Mouse (Mus musculus) embryo, embryonic 10 days (tissue): ENCODE measurements at regions not wholly inside any gene's neighbourhood (a gene's known extent, or its start where the extent isn't known, plus 50 kb on each side); places are given as distances from the start of the nearest gene placed in this dataset.

Source experiments
- DNase-seq: peaks from one replicate; pipeline ENCODE4 v3.0.0-alpha.2; 2015; ENCODE audit warnings: low spot score

DNA sequence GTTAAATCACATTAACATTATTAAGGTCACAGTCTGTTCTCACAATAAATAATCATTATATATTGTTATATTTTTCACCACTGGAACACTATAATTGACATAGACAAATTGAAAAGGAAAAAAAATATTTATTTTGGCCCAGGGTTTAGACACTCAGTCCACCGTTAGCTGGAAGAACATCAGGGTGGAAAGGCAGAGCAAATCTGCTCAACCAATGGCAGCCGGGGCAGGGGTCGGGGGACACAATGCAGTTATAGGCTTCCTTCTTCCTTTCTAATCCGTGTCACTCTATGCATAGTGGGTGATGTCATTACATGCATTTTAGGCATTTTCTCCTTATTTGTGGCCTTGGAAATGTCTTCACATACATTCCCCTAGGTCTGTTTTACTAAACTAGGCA is 552.8 kb upstream of the Tenm3 start:
- no peak for DNase-seq

GRCm38 (mm10) chr8:49395029-49395428 is 551.3 kb upstream of the Tenm3 start:
- no peak for DNase-seq

- DNase-seq: no peak
These were observed 545.8 kb upstream of the Tenm3 start for GRCm38 (mm10) chr8:49389525-49389924.

DNA sequence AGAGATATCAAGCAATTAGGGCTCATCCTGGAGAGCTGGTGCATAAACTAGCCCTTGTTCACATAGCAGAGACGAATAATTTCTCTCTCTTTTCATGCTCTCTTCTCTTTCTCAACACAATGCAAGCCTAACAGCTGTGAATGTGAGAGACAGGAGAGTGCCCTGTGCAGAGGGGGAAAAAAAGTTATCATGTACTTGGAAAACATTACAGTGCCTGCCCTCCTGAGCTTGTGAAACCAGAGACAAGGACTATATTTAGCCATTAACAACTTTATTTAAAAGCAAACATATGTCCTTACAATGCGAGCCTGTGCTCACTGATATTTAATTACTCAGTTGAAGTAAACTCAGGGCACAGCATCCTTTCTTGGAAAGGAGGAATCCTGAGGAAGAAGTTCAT is 543.8 kb upstream of the Tenm3 start:
- no peak for DNase-seq

- no peak for DNase-seq
These were observed 528.9 kb upstream of the Tenm3 start for GRCm38 (mm10) chr8:49372686-49373085.

GRCm38 (mm10) chr8:49362682-49363081 is 518.9 kb upstream of the Tenm3 start:
- DNase-seq: no peak

DNA sequence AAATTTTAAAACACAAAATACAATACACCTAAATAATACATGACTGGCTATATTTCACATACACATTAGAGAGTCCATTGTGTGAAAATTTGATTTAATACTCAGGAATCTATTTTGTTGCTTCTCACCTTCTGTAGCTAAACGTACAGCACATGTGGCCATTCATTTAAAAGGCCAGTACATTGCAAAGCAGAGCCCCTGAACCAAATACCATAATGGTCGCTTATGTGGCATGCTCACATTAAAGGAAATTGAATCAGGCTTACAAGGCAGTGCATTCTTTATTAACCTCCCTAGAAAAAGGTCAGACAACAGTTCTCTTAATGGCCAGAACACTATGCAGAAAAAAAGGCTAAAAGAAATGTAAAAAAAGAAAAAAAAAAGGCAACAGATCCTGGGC is 517.7 kb upstream of the Tenm3 start:
- DNase-seq: no peak

- no peak for DNase-seq
These were observed 516.4 kb upstream of the Tenm3 start for GRCm38 (mm10) chr8:49360121-49360520.

- no peak for DNase-seq
These were observed 515.9 kb upstream of the Tenm3 start for GRCm38 (mm10) chr8:49359671-49360070.

DNA sequence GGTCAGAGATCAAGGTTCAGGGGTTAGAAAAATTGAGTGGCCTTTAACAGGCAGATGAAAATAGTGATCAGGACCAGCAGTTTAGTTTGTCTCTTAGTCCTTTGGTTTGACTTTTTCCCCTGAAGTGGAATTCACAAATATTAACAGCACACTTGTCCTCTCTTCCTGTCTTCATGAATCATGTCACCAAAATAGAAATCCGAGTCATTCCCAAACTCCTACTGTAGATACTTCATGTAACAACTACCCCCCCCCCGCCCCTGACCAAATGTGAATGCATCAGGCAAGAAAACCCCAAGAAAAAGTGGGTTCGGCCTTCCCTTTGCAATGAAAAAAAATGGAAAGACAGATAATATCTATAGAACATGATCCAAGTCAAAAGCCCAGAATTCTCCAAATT is 504.9 kb upstream of the Tenm3 start:
- DNase-seq: no peak

GRCm38 (mm10) chr8:49338716-49339115 is 495.0 kb upstream of the Tenm3 start:
- no peak for DNase-seq

DNA sequence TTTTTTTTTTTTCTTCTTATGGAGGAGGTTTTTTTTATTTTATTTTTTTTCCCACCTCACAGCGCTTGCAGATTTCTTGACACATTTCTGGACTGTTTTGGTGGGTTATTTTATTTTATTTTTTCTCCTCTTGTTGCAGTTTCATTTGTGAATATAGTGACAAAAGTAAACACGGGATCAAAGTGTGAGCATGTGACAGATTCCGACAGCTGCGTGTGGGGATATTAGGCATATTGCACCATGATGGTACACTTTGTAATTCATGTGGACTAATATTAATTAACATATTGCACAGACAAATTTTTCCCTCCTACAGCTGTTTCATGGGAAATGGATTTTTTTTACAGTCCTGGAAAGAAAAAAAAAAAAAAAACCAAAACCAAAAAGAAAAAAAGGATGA is 483.2 kb upstream of the Tenm3 start:
- no peak for DNase-seq

DNA sequence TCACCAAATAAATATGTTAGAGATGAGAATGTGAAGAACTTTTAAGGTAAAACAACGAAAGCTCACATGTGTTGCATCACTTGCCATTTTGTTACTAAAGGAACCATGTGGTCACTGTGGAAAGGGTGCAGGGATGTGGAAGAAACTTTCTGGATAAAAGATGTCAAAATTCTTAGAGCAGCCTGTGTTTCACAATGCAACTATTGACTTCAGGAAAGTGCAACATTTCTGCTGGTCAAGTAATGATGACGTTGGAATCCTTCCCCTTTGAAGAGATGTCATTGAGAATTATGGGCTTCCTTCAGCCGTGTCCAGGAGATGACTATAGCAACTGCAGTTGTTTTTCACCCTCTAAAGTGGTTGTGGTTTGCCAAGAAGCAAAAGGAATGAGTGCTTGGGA is 477.7 kb upstream of the Tenm3 start:
- peak; percentile 8 for DNase-seq

DNA sequence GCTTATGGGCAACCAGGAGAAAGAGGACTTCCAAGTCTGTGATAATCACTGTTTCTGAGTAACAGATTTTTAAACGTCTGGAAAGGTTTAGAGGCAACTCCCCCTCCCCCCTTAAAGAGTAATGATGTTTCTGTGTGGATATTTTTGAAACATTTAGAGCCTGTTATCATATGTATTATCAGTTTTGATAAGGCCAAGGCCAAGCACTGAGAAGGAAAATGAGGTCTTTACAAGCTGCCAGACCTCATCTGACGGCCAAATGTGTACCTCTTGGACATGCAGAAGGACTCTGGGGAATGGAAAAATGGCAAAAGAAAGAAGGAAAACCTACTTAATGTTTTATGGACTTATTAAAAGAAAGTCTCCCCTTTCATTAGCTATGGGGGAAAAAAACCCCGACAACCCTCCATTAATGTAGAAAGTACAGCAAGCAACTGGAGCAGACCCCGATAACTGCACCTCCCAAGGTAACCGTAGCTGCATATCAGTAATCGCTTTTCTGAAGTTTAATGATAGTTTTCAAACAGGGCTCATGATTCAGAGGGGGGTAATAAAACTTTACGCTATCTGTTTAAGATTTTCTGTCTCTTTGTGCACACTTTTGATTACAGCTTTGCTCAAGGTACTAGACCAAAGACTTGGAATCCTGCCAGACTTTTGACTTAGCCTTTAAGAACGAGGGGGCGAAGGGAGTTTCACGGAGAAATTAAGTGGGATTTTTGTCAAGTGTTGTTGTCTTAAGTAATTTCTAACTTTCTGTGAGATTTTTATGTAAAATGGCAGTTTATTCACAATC is 469.9 kb upstream of the Tenm3 start:
- no peak for DNase-seq

DNA sequence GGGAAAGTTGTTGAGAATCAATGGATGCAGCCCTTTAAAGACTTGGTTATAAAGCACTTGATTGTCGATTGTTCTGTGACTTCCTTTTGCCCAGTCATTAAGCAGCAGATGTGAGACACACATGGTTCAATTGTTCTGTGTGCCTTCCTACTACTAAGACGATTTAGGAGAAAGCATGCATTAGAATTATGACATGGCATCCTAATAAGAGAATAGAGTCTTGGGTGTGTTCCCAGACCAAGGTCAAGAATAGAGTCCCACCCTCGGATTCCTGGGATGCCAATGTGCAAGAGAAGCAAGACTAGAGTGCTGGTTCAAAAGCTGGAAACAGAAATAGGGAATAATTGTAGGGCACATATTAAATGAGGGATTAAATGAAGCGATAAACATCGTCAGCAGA is 469.1 kb upstream of the Tenm3 start:
- no peak for DNase-seq

DNA sequence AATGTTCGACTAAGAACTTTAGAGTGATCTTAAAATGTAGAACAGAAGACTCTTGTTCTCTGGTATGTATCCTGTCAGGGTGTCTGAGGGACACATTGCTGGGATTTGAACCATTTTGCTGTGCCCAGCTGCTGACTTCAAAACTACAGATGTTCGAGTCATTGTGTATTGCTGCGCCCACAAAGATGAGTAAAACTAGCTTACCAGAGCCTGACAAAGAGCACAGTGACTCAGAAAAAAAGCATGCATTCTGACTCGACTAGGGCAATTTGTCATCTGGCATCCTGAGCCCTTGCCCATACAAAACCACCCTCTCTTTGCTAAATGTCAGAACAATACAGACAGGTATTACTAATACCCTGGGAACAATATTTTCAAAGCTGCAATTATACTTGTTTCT is 438.6 kb upstream of the Tenm3 start:
- peak; percentile 21 for DNase-seq

DNA sequence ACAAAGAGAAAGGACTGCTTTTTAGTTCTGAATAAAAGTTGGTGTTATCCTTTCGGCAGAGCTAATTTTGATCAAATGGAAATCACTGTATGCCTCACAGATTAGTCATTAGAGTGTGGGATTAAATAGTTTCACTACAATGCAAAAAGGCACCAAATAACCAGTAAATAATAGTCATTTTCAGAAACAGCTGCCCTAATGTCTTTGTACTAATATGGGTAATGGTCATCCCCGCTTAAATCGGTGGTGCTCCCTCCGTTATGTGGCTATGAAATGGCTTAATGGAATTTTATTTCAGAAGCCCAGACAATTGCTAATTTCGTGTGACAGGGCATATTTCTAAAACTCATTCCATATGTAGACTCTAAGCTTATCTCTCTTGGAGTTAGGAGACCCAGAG is 437.5 kb upstream of the Tenm3 start:
- no peak for DNase-seq

DNA sequence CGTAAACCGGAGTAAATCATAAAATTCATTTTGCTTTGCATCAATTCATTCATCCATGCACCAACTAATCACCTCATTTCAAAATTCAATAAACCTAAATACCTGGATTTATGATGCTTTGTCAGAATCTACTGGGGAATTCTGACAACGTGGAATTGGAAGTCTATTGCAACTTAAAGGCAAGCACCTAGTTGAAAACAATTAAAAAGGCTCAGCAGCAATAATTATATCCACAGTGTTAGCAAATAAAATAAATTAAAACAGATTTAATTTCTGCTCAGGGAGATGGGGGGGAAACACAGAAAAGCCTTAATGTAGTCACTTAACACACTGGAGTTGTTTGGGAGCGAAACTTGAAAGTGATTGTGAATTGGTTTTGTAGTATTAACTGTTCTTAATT is 430.3 kb upstream of the Tenm3 start:
- DNase-seq: no peak

DNA sequence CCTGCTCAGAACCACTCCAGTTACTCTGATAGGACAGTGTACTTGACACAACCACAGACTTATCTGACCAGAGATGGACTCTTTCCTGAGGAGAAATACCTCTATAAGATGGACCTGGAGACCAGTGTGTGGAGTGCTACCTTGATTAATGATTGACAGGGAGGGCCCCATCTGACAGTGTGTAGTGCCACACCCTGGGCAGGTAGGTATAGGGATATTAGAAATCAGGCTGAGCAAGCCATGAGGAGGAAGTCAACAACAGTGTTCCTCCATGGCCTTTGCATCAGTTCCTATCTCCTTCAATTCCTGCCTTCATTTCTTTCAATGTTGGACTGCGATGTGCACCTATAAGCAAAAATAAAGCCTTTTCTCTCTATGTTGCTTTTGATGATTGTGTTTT is 429.4 kb upstream of the Tenm3 start:
- no peak for DNase-seq

DNA sequence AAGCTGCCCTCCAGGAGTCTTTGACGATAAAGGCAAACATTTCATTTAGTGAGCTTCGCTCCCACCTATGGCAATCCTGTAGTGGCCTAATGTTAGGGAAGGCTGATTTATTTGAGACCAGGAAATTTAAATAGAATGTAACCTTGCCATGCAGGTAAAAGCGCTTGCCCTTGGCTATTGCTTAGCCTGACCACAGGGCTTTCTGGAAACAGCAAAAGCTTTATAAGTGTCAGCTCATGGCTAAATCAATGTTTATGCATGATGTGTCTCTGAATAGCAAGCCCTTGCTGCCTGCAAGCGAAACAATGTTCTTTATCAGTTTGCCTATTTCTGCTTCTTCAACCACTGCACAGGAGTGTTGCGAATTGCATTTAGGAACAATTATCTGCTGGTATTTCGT is 419.7 kb upstream of the Tenm3 start:
- no peak for DNase-seq

GRCm38 (mm10) chr8:49262797-49263196 is 419.0 kb upstream of the Tenm3 start:
- DNase-seq: peak; percentile 35

- no peak for DNase-seq
These were observed 412.2 kb upstream of the Tenm3 start for GRCm38 (mm10) chr8:49255954-49256353.

GRCm38 (mm10) chr8:49254311-49254828 is 410.6 kb upstream of the Tenm3 start:
- no peak for DNase-seq

DNA sequence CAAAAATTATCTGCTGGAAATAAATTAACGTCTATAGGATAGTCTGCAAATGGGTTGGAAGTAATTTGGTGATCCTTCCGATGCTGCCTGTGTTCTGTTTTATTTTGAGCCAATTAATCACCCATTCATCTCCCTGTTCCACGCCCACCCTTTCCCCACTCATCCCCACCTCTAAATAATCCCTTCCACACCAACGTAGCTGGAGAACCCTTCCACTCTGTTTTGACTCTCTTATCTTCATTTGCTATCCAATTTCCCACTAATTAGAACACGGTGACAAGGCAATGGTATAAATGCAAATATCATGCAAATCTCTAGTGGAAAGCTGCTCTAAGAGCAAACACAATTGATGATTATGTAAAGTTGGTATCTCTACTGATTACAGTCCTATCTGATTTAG is 399.3 kb upstream of the Tenm3 start:
- DNase-seq: no peak

GRCm38 (mm10) chr8:49236822-49237071 is 393.0 kb upstream of the Tenm3 start:
- DNase-seq: no peak
